Mouse (Mus musculus) 3134 (cell line): Measurements from ENCODE around the gene Rab28.

ENCODE experiments used
- DNase-seq: peaks from one replicate; pipeline ENCODE4 v3.0.0-alpha.2; 2011; ENCODE audit warnings: low spot score; ENCODE audit not compliant: insufficient read length; ENCODE audit errors: extremely low read depth

Rab28 gene

GRCm38 (mm10) chr5:41627224-41628144, 80.5 kb downstream of the Rab28 start:
- peak; percentile 39 for DNase-seq

DNA sequence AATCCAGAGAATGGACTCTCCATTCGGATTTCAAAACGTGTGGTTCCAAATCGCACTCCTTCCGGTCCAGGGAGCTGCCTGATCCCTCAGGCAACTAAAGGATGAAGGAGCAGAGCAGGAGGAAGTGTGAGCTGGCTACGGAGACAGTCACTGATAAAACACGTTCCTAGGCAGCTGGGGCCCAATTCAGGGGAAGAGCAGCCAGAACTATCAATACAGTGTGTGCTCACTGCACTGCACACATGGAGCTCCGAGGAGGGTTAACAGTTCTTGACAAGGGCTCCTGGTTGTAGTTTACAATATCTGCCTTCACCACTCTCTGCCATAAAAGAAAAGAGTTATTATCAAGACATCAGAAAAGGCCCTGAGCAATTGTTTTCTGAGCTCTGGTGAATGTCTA, 82.4 kb downstream of the Rab28 start:
- no peak for DNase-seq

DNA sequence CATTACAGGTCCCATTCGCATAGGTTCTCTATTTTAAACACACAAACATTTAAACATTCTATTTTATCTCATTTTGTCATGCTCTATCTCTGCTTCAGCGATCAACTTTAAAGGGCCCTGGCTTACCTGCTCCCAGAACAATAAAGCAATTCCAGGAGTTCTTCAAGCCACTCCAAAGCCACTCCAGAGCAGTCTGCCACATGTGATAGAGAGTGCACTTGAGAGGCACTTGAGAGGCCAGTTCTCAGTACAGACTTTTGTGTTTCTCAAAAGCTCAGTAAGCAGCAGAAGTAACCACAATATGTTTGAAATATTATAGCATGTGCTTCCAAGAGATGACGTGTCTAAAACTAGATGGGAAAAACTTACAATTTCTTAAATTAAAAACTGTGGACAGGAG, 86.2 kb downstream of the Rab28 start:
- DNase-seq = no peak

GRCm38 (mm10) chr5:41618966-41619365, 89.0 kb downstream of the Rab28 start:
- DNase-seq = no peak

GRCm38 (mm10) chr5:41610447-41611030, 97.4 kb downstream of the Rab28 start:
- no peak for DNase-seq

DNA sequence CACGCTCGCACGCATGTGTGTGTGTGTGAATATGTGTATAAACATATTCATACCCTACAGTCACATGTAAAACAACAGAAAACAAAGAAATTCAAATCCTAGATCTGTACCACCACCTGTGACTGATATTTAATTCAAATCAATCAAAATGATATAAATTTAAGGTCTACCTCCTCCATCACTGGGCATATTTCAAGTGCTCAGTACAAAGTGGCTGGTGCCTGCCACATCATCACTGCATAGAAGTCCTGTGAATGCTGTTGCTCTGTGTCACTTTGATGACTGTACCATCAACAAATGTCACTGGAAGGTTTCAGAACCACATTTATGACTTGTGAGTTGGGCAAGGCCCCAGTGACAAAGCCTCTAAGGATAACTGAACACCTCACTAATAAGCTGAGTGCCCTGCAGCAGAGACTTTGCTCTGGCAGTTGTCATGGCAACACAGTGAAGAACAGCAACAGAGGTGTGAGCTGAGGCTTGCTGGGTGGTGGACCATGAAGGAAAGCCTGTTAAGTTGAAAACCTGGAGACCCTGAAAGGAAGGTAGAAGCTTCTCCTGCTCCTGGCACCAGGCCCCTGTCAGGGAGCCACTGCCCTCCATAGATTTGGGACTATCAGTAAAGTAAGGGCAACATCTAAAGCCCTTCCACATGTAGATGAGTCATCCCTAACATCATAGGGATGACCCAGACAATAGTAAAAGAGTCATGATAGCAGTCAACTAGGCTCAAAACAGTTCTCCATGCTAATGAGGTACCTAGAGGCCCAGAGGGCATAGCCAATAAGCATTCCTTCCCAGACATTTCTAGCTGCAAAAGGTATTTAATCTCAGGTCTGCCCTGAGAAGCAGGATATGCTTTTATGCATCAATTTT, 111.5 kb downstream of the Rab28 start:
- DNase-seq = no peak

DNA sequence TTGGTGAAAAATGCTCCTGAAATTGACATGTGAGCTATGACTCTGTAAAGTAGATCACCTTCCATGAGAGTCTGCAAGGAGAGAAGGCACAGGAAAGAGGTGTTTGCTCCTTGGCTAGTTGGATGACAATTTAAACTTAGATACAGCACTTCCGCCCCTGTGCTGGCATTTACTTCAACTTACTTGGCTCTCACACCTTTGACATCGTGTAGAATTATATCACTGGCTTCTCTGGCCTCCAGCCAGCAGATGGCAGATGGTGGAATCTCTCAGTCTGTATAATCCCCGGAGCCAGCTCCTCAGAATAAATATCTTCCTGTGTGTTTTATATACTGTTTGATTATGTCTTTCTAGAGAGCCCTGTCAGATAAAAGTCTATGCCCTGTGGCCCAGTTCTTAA, 112.8 kb downstream of the Rab28 start:
- no peak for DNase-seq

GRCm38 (mm10) chr5:41578051-41578450, 129.9 kb downstream of the Rab28 start:
- no peak for DNase-seq
